Mouse (Mus musculus) lung, adult 18-20 months (tissue): ENCODE measurements around the gene Slc8a1.

Source experiments
- DNase-seq, 2 experiments: peaks; one replicate each; pipeline ENCODE4 v3.0.0; 2022; ENCODE audit warnings: mixed read lengths in 2 of 2

Slc8a1 gene

DNA sequence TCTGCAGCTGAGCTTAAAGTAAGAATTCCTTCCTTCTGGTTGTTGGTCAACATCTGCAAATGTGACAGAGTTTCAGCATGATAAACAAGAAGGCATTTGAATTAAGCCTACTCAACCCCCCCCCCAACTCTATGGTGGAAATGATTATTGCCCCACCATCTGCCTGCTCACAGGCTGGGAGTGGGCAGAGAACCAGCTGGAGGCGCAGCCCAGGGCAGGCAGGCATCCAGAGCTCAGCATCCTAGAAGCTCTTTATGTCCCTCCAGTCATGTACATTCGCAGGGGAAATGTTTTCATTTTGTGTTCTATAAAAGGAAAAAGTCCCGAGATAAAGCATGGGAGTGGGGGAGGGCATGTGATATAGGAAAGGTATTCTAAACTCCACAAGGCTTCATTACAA, 235.4 kb downstream of the Slc8a1 start:
- no peak for DNase-seq

DNA sequence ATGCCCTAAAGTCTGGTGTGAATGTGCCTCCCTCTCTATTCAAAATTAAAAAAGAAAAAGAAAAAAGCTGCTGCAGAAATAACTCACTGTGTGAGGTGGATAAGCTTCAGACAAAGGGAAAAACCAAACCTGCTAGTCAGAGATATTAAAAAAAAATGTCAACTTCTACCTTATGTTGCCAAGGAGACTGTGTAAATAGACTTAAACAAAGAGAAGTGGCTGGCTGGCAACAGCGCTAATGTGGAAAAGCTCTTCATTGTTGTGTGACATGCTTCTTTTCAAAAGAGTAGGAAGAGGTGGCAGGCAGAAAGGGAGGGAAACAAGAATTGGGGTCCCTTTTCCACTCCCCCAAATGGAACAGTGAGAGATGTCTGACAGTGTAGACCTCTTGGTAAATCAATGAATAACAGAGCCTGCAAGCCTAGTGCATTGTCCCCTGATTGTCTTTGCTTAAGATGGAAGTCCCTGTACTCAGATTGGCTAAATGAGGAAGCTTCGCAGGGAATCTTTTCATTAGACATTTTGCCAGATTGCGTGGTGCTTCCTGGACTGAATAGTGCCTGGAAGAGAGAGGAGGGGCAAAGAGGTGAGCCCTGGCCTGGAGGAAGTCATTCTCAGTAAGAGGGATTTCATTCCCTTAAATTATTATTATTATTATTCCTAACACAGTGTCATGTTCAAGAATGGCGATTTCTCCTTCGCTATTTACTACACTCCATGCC, 237.3 kb downstream of the Slc8a1 start:
- DNase-seq, result peak; percentile 45 to 60

DNA sequence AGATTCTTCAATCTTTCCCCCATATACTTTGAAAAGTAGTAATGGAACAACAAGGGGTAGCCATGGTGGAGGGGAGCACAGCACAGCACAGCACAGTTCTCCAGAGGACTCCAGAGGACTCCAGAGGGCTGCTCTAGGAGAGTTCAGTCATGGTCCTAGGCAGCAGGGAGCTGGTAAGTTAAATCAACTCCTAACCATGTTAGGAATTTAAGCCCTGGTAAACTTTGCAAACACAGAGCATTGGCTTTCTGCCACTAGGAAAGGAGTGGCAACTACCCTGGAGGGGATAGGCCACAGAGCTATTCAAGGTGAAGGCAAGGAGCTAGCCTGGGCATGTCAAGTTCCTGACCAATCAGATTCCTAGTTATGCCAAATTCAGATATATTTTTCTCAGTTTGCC, 240.3 kb downstream of the Slc8a1 start:
- DNase-seq, result peak; percentile 41 to 76

DNA sequence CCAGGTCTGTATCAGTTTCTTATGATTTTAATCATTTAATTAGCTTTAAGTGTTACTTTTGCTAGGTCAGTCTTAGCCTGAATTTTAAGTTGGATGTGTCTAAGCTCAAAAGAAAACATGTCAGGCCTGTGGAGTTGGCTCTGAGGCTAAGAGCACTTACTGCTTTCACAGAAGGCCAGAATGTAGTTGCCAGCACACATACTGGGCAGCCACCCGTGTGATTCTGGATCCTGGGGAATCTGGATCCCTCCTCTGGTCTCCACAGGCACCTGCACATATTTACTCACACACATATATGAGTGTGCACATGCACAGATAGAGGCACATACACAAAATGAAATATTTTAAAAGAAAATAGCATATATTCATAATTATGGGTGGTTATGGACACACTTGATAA, 241.6 kb downstream of the Slc8a1 start:
- DNase-seq, result no peak

DNA sequence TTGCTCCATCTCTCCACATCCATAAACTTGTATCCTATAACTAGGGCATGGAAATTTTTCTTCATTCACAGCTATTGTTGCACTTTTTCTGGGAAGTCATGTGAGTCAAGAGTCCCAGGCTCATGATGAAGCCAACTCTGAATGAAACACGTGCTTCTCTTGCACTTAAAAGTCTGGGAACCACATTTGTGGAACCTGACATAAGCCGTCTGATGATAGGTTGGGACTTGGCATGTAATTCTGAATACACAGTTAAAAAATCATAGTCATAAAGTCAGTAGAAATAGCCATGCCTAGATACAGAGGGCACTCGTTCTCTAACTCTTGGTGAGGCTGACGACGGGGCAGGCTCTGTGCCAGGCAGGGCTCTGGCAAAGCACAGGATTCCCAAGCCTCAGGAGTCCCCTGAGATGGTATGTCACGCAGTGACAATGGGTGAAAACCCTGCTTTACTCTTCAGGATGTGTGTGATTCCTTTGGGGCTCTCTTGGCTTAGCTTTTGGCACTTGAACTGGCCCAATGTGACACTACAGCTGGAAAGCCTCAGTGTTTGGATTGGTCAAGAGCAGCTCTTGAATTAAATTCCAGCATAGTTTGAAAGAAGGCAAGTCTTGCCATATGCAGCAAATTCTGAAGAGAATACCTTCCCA, 245.8 kb downstream of the Slc8a1 start:
- peak; percentile 6 to 38 for DNase-seq

DNA sequence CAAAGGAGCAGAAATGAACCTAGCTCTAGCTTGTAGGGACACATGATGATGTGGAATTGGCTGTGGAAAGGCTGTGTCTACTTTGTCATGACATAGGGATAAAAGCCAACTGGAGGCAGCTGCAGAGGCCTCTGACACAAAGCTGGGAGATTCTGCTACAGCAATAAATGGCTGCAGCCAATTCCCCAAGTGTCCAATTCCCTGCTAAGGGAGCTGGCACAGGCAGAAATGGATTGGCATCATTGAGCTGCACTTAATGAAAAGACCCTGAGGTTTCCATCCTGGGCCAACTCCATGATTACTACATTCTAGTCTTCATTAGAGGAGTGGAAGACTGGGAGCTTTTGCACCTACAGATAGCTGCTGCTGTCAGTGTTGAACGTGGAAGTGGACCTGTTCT, 251.8 kb downstream of the Slc8a1 start:
- no peak for DNase-seq

DNA sequence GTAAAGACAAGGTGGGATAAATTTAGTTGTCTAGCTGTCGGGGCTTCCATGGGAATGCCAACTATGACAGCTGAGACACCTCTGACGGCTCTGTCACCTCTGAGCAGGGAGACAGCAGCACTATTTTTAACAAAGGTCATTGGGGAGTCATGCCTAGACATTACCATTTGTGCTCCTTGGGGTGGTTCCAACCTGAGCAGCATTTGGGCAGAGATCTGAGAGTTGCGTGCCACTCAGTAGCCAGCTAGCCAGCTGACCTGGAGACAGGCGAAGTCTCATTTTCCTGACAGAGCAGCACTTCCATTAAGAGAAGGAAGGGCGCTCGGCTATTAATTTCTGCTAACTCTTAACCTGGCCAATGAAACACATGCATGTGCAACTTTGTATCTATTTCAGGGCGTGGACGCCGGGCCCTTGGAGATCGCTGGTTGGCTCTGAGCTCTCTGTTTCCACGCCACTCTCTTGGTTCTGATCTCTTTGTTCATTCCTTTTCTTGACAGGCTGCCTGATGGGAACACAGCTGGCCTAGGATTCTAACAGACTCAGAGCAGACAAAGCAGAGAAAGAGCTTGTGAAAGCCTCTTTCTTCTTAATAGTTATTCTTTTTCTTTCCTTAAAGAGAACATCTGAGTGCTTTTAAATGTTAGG, 256.2 kb downstream of the Slc8a1 start:
- no peak for DNase-seq

DNA sequence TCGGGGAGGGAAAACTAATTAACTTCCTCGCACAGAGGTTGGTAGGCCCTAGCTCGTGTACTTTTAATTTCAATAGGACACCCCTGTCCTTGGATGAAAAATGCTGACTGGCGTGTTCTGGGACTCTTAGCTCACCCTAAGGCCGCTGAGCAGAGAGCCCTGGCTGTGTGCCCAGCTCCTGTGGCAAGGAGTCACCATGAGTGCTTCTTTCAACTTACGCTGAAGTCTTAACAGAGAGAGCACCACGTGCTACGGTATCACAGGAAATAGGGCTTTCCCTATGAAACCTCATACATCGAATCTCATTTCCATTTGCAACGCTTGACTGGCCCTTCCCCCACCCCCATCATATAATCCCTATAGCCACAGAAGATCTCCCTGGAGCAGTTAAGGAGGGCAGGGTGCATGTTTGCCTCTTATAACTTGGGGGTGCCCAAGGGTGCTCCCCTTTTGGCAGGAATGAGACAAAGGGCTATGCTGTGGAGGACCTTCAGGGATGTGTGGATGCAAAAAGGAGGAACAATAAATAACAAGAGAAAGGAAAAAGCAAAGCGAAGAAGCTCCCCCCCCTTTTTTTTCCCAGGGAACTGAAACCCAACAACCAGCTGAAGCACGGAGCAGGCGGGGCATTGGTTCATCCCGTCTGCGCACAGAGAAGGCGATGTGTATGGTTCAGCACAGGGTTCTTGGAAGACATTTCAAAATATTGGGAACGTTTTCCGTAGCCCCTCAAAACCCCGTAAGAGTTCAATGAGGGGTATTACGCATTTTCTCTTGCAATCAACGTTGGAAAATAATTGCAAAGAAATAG, 257.6 kb downstream of the Slc8a1 start:
- peak; percentile 77 to 80 for DNase-seq

DNA sequence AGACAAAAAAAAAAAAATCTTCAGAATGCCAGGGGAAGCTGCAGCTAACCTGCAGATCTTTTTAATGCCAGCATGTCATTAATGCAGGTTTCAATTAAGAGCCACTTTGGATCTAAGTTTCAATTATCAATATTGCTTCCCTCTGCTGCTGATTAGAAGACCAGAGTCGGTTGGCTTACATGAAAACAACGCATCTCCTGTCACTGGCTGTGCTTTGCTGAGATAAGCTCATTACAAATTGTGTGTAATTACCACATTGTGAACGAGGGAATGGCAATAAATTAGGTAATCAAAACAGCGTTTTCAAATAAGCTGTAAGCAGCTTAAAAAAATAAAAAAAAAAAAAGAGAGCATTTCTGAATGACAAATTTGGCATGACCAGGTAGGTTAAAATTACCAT, 258.4 kb downstream of the Slc8a1 start:
- DNase-seq, result no peak

DNA sequence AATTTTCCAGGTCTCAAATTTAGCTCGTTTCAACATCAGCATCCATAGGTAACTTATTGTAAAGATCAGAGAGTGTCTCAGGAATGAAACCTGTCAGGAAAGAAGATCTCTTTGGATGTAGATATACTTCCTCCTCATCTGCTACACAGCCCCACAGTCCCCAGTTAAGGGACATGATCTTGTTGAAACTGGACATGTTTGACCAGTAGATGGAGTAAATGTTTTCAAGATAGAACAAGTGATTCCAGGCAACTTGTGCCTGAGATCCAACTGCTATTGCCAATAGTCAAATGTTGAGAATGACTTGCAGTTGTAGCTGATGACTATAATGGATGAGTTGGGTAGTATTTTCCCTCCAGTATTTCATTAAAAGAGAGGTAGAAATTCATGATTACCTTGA, 260.8 kb downstream of the Slc8a1 start:
- DNase-seq, result no peak

DNA sequence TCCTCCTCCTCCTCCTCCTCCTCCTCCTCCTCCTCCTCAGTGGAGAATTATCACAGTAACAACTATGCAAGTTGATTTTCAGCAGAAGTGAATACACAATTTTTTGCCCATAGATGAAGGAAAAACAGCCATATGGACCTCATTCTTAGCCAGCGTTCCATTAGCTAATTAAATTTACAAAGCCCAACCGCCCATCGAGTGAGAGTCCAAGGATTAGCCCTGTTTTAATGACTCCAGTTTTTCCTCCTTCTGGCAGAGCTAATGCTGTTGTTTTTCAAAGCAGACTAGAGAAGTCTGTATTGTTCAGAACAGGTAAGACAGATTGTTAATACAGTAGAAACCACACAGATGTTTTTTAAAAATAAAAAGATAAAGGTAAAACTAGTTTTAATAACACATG, 264.8 kb downstream of the Slc8a1 start:
- DNase-seq, result no peak

DNA sequence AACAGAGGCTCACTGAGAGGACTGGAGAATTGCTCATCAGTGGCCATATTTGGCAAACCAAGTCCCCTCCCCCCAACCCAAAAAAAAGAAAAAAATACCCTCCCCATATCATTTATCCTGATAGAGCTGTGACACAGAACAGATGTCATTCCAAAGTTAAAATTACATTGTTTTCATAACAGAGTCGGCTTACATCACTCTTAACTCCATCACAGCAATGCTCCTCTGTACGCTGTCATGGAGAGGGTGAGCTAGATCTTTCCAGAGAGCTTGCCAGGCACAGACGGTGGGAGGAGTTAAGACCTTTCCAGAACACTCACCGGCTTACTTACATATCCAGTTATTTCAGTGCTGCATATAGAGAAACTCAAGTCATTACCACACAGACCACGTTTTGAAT, 269.2 kb downstream of the Slc8a1 start:
- peak; percentile 7 to 28 for DNase-seq

DNA sequence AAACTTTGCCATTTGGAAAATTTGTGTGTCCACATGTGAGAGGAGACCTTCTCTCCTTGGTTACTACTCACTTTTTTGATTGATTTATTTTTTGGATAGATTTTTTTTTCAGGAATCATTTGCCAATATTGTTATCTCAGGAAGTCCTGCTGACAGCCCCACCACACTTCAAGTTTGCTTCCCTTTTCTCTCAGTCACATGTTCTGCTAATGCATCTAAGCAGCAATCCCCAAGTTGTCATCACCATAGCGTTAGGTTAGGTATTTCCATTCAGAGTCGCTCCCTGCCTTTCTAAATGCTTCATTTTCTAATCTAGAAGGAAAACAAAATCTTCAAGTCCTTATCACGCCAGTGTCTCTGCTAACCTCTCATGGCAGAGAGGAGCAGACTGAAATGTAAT, 278.8 kb downstream of the Slc8a1 start:
- DNase-seq, result no peak

DNA sequence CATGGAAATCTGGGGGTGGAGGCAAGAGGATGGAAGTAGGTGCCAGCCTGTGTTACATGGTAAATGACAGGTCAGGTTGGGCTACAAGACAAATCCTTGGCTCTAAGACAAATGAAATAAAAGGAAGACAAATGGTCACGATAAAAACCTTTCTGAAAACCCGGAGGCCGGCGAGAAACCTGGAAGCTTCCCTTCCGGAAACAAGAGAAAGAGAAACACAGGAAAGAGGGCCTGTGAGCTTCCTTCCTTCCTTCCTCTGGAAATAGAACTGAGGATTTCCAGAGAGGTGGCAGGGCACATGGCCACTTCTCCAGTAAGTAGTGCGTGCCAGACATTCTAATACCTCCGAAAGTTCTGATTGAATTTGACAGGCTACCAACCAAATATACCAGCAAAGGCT, 282.2 kb downstream of the Slc8a1 start:
- DNase-seq, result no peak

DNA sequence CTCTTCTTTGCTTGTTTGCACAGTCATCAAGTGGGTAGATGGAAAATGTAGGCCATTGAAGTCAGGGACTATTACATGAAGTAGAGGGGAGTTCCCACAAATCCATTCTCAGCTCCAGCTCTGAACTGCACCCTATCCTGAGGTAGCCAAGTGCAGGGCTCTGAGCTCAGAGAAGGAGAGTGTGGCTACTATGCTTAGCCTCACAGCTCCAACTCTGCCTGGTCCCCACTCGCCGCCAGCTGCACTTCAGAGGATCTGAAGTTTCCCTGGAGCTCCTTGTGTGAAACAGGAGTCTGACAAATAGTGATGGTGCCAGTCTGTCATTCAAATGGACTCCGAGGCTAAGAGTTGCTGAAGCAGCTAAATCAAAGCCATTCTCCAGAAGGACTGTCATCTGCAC, 282.9 kb downstream of the Slc8a1 start:
- no peak for DNase-seq

DNA sequence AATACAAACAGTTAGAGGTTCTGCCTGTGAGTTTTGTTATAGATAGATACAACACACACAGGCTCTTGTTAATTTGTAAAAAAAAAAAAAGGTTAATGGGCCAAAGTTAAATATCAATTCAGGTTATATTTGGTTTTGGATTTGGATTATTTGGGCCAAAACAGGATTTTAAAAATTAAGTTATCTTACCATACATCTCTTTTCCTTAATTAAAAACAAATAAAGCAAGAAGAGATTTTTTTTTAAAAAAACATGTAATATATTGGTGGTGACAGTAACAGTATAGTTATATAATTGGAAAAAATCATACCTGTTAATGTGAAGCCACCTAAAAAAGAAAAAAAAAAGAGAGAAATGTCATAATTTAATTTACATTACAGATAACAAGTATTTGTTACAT, 296.7 kb downstream of the Slc8a1 start, which contains the start of gene Gm11096:
Gene Gm11096, plus strand, starts transcription at position 301 of the 400 bp plus-strand sequence.
- no peak for DNase-seq

DNA sequence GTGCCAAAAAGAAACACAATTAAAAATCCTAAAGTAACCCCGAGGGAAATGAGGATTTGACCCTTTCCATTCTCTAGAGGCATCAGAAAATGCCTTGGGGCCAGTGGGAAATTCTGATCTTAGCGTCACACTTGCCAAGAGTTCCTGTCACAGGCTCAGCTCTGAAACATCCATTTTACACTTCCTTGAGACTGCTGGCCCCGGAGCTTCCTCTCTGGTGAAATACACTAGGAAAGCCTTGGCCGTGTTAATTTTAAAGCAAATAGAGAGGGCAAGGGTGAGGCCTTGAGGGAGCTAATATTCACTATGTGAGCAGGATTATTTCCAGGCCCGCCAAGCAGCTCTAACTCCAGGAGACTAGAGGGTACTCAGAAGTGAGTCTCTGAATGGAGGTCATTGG, 305.0 kb downstream of the Slc8a1 start:
- DNase-seq, result no peak

DNA sequence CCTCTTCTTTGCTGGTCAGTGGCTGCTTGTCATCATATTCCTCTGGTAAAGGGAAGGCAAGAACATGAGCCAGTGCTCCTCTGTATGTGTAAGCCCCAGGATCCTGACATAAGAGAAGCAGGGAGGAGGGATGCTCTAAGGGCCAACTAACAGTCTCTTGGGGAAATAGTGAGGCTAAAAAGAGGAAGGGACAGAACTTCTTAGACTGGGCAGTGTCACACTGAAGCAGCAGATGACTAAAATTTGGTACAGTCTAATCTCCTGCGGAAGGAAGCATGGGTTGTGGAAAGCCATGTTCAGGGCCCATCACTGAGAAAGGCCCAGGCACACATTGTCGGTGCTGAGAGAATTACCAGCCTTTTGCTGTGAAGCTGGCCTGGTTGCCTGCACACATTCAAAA, 305.4 kb downstream of the Slc8a1 start:
- DNase-seq, result no peak

DNA sequence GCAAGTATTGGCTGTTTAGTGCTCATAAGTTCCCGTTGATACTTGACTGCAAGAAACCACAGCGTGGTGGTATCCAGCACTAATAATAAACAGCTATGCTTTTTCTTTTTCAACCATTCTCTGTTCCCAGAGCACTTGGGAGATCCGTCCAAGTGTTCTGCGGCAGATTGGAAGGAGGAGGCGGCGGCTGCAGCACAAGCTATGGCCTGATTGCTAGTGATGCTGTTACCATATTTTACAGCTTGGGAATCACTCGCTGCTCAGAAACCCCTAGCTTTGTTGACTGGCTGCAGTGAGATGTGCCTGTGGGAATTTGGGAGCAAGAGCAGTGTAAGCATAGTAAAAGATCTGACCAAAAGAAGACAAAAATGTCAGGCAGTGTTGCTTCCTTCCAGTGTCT, 310.9 kb downstream of the Slc8a1 start:
- no peak for DNase-seq

DNA sequence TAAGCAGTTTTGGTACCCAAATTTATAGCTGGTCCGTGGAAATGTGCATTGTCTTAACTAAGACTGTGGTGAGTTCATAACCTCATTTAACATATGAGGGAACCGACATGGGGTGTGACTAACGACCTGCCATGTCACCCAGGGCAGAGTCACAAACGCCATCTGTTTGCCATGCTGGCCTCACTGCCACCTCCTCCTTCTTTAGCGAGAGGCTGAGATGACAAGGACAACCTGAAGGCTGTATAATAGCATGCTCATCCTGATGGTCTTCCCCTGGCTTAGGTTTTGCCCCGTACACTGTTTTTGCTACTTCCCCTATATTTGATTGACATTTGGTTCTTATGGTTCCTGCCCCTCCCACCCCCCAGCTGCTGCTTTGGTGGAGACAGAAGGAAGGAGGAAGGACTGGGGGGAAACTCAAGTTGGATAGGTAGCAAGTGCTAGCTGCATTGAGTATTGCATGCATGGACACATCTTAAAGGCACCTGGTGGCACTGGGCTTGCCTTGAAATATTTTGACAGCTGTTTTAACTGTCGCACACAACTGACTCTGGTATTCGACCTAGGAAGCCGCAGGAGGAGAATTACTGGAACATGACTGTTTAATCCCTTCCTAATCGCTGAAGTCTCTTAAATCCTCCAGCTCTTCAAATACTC, 313.8 kb downstream of the Slc8a1 start:
- no peak for DNase-seq

DNA sequence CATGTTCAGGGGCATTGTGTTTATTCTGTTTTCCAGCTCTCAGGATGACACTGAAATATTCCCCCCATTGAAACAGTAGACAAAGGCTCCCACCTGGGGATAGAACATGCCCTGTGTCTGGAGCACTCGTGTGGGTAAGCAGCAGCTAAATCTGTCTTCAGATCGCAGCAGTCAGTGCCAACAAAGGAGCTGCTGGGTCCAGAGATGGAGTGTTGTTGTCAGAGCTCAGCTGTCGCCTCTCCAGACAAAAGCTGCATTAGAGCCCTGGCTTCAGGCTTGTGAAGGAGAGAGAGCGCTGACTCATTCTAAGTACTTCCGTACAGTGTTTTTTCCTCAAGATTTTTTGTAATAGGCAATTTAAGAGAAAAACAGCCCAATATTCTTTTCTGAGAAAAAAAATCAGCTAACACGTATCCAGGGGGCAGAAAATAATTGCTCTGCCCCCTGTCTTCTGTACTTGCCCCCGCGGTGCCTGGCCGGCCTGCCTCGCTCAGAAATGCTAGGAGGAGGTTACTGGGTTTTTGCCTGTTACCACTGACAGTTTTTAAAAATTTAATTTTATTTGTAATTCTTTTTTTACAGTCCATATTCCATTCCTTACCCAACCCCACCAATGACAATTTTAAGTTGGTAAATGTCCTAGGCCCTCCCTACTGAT, 318.2 kb downstream of the Slc8a1 start:
- peak; percentile 22 to 42 for DNase-seq
